Mouse (Mus musculus): ENCODE data around the gene Pear1. TPM values are rescaled to one million over a fixed set of nuclear protein-coding genes. Genes with fewer than 3 reads are reported as not detected.

The Pear1 gene
- polyA plus RNA-seq, 1 experiment from 2014 or later, result 13.2 TPM

Other genes starting within 250 kb of the Pear1 start
- gene Arhgef11, start 206.7 kb downstream of the Pear1 start, polyA plus RNA-seq (2016; fragmentation: Nextera tagmentation; extraction: Ambion mirVana), result 28.0 and 29.2 TPM in 2 replicates
- gene Lrrc71, start 75.7 kb downstream of the Pear1 start, polyA plus RNA-seq (2016; fragmentation: Nextera tagmentation; extraction: Ambion mirVana), result 0.90 and 1.2 TPM in 2 replicates
- gene Ntrk1, start 29.1 kb downstream of the Pear1 start, polyA plus RNA-seq (2016; fragmentation: Nextera tagmentation; extraction: Ambion mirVana), result 19.3 and 24.0 TPM in 2 replicates
- 1.2 and 1.7 TPM in 2 replicates for gene Insrr, start 27.4 kb downstream of the Pear1 start, polyA plus RNA-seq (2016; fragmentation: Nextera tagmentation; extraction: Ambion mirVana)
- gene Sh2d2a, start 22.4 kb upstream of the Pear1 start, polyA plus RNA-seq (2016; fragmentation: Nextera tagmentation; extraction: Ambion mirVana), result not detected in 2 replicates
- gene Prcc, start 61.3 kb upstream of the Pear1 start, polyA plus RNA-seq (2016; fragmentation: Nextera tagmentation; extraction: Ambion mirVana), result 14.7 and 16.4 TPM in 2 replicates
- 219 and 230 TPM in 2 replicates for gene Hdgf, start 82.0 kb upstream of the Pear1 start, polyA plus RNA-seq (2016; fragmentation: Nextera tagmentation; extraction: Ambion mirVana)
- gene Mrpl24, start 95.2 kb upstream of the Pear1 start, polyA plus RNA-seq (2016; fragmentation: Nextera tagmentation; extraction: Ambion mirVana), result 72.9 and 79.0 TPM in 2 replicates
- 67.7 and 68.7 TPM in 2 replicates for gene Isg20l2, start 106.0 kb upstream of the Pear1 start, polyA plus RNA-seq (2016; fragmentation: Nextera tagmentation; extraction: Ambion mirVana)
- gene Rrnad1, start 106.4 kb upstream of the Pear1 start, polyA plus RNA-seq (2016; fragmentation: Nextera tagmentation; extraction: Ambion mirVana), result 22.1 and 22.5 TPM in 2 replicates
- 384 and 396 TPM in 2 replicates for gene Crabp2, start 124.4 kb upstream of the Pear1 start, polyA plus RNA-seq (2016; fragmentation: Nextera tagmentation; extraction: Ambion mirVana)
- gene Nes, start 146.8 kb upstream of the Pear1 start, polyA plus RNA-seq (2016; fragmentation: Nextera tagmentation; extraction: Ambion mirVana), result 136 and 153 TPM in 2 replicates
- gene Bcan, start 175.9 kb upstream of the Pear1 start, polyA plus RNA-seq (2016; fragmentation: Nextera tagmentation; extraction: Ambion mirVana), result 1.7 and 1.9 TPM in 2 replicates
- gene Hapln2, start 203.3 kb upstream of the Pear1 start, polyA plus RNA-seq (2016; fragmentation: Nextera tagmentation; extraction: Ambion mirVana), result 0.30 and 0.33 TPM in 2 replicates
- 28.0 and 28.3 TPM in 2 replicates for gene Gpatch4, start 218.8 kb upstream of the Pear1 start, polyA plus RNA-seq (2016; fragmentation: Nextera tagmentation; extraction: Ambion mirVana)
- gene Naxe, start 234.2 kb upstream of the Pear1 start, polyA plus RNA-seq (2016; fragmentation: Nextera tagmentation; extraction: Ambion mirVana), result 135 and 137 TPM in 2 replicates